19 mouse cellular contexts compared by ENCODE assay signal in genomic region chr9:54583712-54584111, GRCm38 (mm10). TPM values are rescaled to one million over a fixed set of nuclear protein-coding genes. Genes with fewer than 3 reads are reported as not detected.
"Had no signal": no experiment of that assay in that cellular context is flagged by ENCODE, and none has a peak within 500 bp of the region (broad histone marks: within the 10 kb centered on the region; RNA-seq: fewer than 3 reads in every experiment).

No protein-coding gene starts in this region.

- H3K27ac ChIP-seq: intestine, embryonic 15.5 days; kidney, embryonic 15.5 days; limb, embryonic 13.5 days; midbrain, embryonic 10.5 days; midbrain, embryonic 15.5 days; neural tube, embryonic 12.5 days had no signal

- H3K4me3 ChIP-seq: intestine, embryonic 15.5 days; kidney, embryonic 15.5 days; limb, embryonic 13.5 days; midbrain, embryonic 10.5 days; midbrain, embryonic 15.5 days; neural tube, embryonic 12.5 days had no signal

- H3K27me3 ChIP-seq: intestine, embryonic 15.5 days; kidney, embryonic 15.5 days; limb, embryonic 13.5 days; midbrain, embryonic 15.5 days; neural tube, embryonic 12.5 days had no signal

- DNase-seq: kidney, adult 2 months; kidney, postnatal 14 days; layer of hippocampus, adult 9-11 months; layer of hippocampus, postnatal 36 days; left cerebral cortex, postnatal 4 days; lung, adult 18-20 months; right cerebral cortex, postnatal 4 days; spleen, adult 18-20 months; thymus, adult 18-20 months; thymus, postnatal 14 days had no signal

- H3K36me3 ChIP-seq: intestine, embryonic 15.5 days; kidney, embryonic 15.5 days; limb, embryonic 13.5 days; midbrain, embryonic 15.5 days; neural tube, embryonic 12.5 days had no signal

- H3K4me2 ChIP-seq: intestine, embryonic 15.5 days; kidney, embryonic 15.5 days; limb, embryonic 13.5 days; midbrain, embryonic 15.5 days; neural tube, embryonic 12.5 days had no signal

- ATAC-seq: intestine, embryonic 15.5 days; midbrain, embryonic 15.5 days had no signal

- H3K9ac ChIP-seq: intestine, embryonic 15.5 days; kidney, embryonic 15.5 days; limb, embryonic 13.5 days; midbrain, embryonic 15.5 days; neural tube, embryonic 12.5 days had no signal

- H3K9me3 ChIP-seq: intestine, embryonic 15.5 days; kidney, embryonic 15.5 days; midbrain, embryonic 10.5 days; midbrain, embryonic 15.5 days; neural tube, embryonic 12.5 days had no signal

RNA-seq across cellular contexts. Expression of gene Sh2d7, which starts 44.9 kb away (rescaled TPM):
- total RNA-seq: left cerebral cortex, postnatal 4 days; neutrophil, adult 5-6 weeks had no signal
- polyA plus RNA-seq: intestine, embryonic 15.5 days; kidney, adult 2 months; kidney, embryonic 15.5 days; limb, embryonic 13.5 days; lung, embryonic 16.5 days; midbrain, embryonic 10.5 days; midbrain, embryonic 15.5 days; neural tube, embryonic 12.5 days; stomach, embryonic 14.5 days had no signal
